Mouse (Mus musculus) MEL (cell line): ENCODE measurements around the gene Emsy. TPM values are rescaled to one million over a fixed set of nuclear protein-coding genes. Genes with fewer than 3 reads are reported as not detected.

Experiments
- DNase-seq: peaks from one replicate; pipeline ENCODE4 v3.0.0; 2011; ENCODE audit warnings: low read depth, low spot score
- H3K27ac ChIP-seq: 2 replicates; pipeline ENCODE4 v1.5.1; 2012; ENCODE audit warnings: low read depth, mild to moderate bottlenecking, control low read depth, low read length, moderate library complexity; ENCODE audit not compliant: control insufficient read depth
- H3K27me3 ChIP-seq, 2 experiments: fragments of 150-350 bp in 1 of 2; sonication (generic) in 1 of 2; 2 replicates each; pipeline ENCODE4 v1.6.1; 2012; ENCODE audit warnings: low read length in 2 of 2, mild to moderate bottlenecking in 2 of 2, improper control_type of control experiment in 1 of 2, moderate library complexity in 1 of 2; ENCODE audit not compliant: insufficient read depth in 2 of 2, control insufficient read depth in 1 of 2
- H3K36me3 ChIP-seq, 2 experiments: 2 replicates each; pipeline ENCODE4 v1.6.1; 2012 to 2014; ENCODE audit warnings: low read length in 2 of 2, improper control_type of control experiment in 1 of 2, inconsistent platforms in 1 of 2, mild to moderate bottlenecking in 1 of 2; ENCODE audit not compliant: insufficient read depth in 2 of 2, control insufficient read depth in 1 of 2
- H3K4me1 ChIP-seq, 2 experiments: fragments of 150-350 bp in 1 of 2; sonication (generic) in 1 of 2; 2 replicates each; pipeline ENCODE4 v1.6.1; 2012; ENCODE audit warnings: low read length in 2 of 2, improper control_type of control experiment in 1 of 2, mild to moderate bottlenecking in 1 of 2; ENCODE audit not compliant: insufficient read depth in 2 of 2, control insufficient read depth in 1 of 2
- H3K4me3 ChIP-seq, 2 experiments: fragments of 150-350 bp in 1 of 2; sonication (generic) in 1 of 2; 2 replicates each; pipeline ENCODE4 v1.5.1; 2012; ENCODE audit warnings: low read depth in 2 of 2, low read length in 2 of 2, mild to moderate bottlenecking in 2 of 2, moderate library complexity in 2 of 2, control low read depth in 1 of 2, improper control_type of control experiment in 1 of 2; ENCODE audit not compliant: control insufficient read depth in 1 of 2, insufficient read depth in 1 of 2
- H3K79me2 ChIP-seq: 2 replicates; pipeline ENCODE4 v1.6.1; 2012; ENCODE audit warnings: mild to moderate bottlenecking, low read length, moderate library complexity; ENCODE audit not compliant: control insufficient read depth, poor library complexity, insufficient read depth
- H3K9ac ChIP-seq: 2 replicates; pipeline ENCODE4 v1.6.1; 2012; ENCODE audit warnings: low read depth, mild to moderate bottlenecking, control low read depth, low read length, moderate library complexity; ENCODE audit not compliant: control insufficient read depth, poor library complexity, severe bottlenecking
- H3K9me3 ChIP-seq: fragments of 150-350 bp; sonication (generic); replicated peaks from 2 replicates; pipeline ENCODE4 v1.6.1; 2012; ENCODE audit warnings: mild to moderate bottlenecking, low read length, improper control_type of control experiment, moderate library complexity; ENCODE audit not compliant: insufficient read depth
- BHLHE40 ChIP-seq: IDR thresholded peaks from 2 replicates; pipeline ENCODE4 v1.6.1; 2012; ENCODE audit warnings: low read depth, mild to moderate bottlenecking, inconsistent platforms, low read length, improper control_type of control experiment, borderline replicate concordance
- CHD1 ChIP-seq: IDR thresholded peaks from 2 replicates; pipeline ENCODE4 v1.6.1; 2012; ENCODE audit warnings: low read depth, mild to moderate bottlenecking, inconsistent platforms, low read length, improper control_type of control experiment
- CHD2 ChIP-seq: IDR thresholded peaks from 2 replicates; pipeline ENCODE4 v1.6.1; 2011; ENCODE audit warnings: low read length, improper control_type of control experiment
- E2F4 ChIP-seq: IDR thresholded peaks from 2 replicates; pipeline ENCODE4 v1.6.1; 2011; ENCODE audit warnings: low read depth, low read length, improper control_type of control experiment, borderline replicate concordance
- ETS1 ChIP-seq: IDR thresholded peaks from 2 replicates; pipeline ENCODE4 v1.6.1; 2012; ENCODE audit warnings: low read depth, mild to moderate bottlenecking, inconsistent platforms, low read length, improper control_type of control experiment, moderate library complexity
- GABPA ChIP-seq: IDR thresholded peaks from 2 replicates; pipeline ENCODE4 v1.6.1; 2012; ENCODE audit warnings: low read depth, mild to moderate bottlenecking, inconsistent platforms, low read length, improper control_type of control experiment, moderate library complexity
- GATA1 ChIP-seq: IDR thresholded peaks from 2 replicates; pipeline ENCODE4 v1.6.1; 2011; ENCODE audit warnings: low read depth, low read length, improper control_type of control experiment
- HCFC1 ChIP-seq: IDR thresholded peaks from 2 replicates; pipeline ENCODE4 v1.6.1; 2012; ENCODE audit warnings: low read depth, mild to moderate bottlenecking, inconsistent platforms, low read length, improper control_type of control experiment, moderate library complexity
- JUND ChIP-seq: IDR thresholded peaks from 2 replicates; pipeline ENCODE4 v1.6.1; 2011; ENCODE audit warnings: low read depth, mild to moderate bottlenecking, improper control_type of control experiment, low read length
- MAX ChIP-seq: IDR thresholded peaks from 2 replicates; pipeline ENCODE4 v1.6.1; 2011; ENCODE audit warnings: low read length, improper control_type of control experiment
- MAZ ChIP-seq: IDR thresholded peaks from 2 replicates; pipeline ENCODE4 v1.6.1; 2012; ENCODE audit warnings: low read depth, mild to moderate bottlenecking, inconsistent platforms, low read length, improper control_type of control experiment
- MEF2A ChIP-seq: IDR thresholded peaks from 2 replicates; pipeline ENCODE4 v1.6.1; 2014; ENCODE audit warnings: low read depth, mild to moderate bottlenecking, inconsistent platforms, low read length, improper control_type of control experiment; ENCODE audit not compliant: poor library complexity, insufficient replicate concordance, severe bottlenecking; ENCODE audit errors: extremely low read depth
- MYB ChIP-seq: IDR thresholded peaks from 2 replicates; pipeline ENCODE4 v1.6.1; 2011; ENCODE audit warnings: mild to moderate bottlenecking, low read depth, low read length, improper control_type of control experiment
- MYC ChIP-seq: IDR thresholded peaks from 2 replicates; pipeline ENCODE4 v1.6.1; 2011; ENCODE audit warnings: low read depth, mild to moderate bottlenecking, low read length, improper control_type of control experiment, moderate library complexity
- POLR2AphosphoS2 ChIP-seq: IDR thresholded peaks from 2 replicates; pipeline ENCODE4 v1.6.1; 2011; ENCODE audit warnings: low read length, improper control_type of control experiment
- RAD21 ChIP-seq: IDR thresholded peaks from 2 replicates; pipeline ENCODE4 v1.6.1; 2011; ENCODE audit warnings: mild to moderate bottlenecking, low read depth, low read length, improper control_type of control experiment
- RCOR1 ChIP-seq: IDR thresholded peaks from 2 replicates; pipeline ENCODE4 v1.6.1; 2012; ENCODE audit warnings: low read depth, mild to moderate bottlenecking, inconsistent platforms, low read length, improper control_type of control experiment
- SIN3A ChIP-seq: IDR thresholded peaks from 2 replicates; pipeline ENCODE4 v1.6.1; 2012; ENCODE audit warnings: low read length, improper control_type of control experiment, inconsistent platforms
- SMC3 ChIP-seq: IDR thresholded peaks from 2 replicates; pipeline ENCODE4 v1.6.1; 2011; ENCODE audit warnings: low read depth, low read length, improper control_type of control experiment
- TAL1 ChIP-seq: IDR thresholded peaks from 2 replicates; pipeline ENCODE4 v1.6.1; 2012; ENCODE audit warnings: mild to moderate bottlenecking, inconsistent platforms, low read length, moderate library complexity, mixed read lengths
- TBP ChIP-seq: IDR thresholded peaks from 2 replicates; pipeline ENCODE4 v1.8.0; 2011; ENCODE audit warnings: low read depth, low read length, improper control_type of control experiment
- TCF12 ChIP-seq: IDR thresholded peaks from 2 replicates; pipeline ENCODE4 v1.6.1; 2014; ENCODE audit warnings: low read depth, mild to moderate bottlenecking, inconsistent platforms, low read length, improper control_type of control experiment, moderate library complexity
- UBTF ChIP-seq: IDR thresholded peaks from 2 replicates; pipeline ENCODE4 v1.6.1; 2012; ENCODE audit warnings: low read depth, mild to moderate bottlenecking, inconsistent platforms, low read length, improper control_type of control experiment, moderate library complexity, borderline replicate concordance; ENCODE audit not compliant: insufficient read depth
- USF2 ChIP-seq, 2 experiments: IDR thresholded peaks; 2 replicates each; pipeline ENCODE4 v1.6.1; 2011 to 2012; ENCODE audit warnings: improper control_type of control experiment in 2 of 2, low read length in 2 of 2, borderline replicate concordance in 1 of 2, inconsistent platforms in 1 of 2, low read depth in 1 of 2, mild to moderate bottlenecking in 1 of 2; ENCODE audit not compliant: insufficient read depth in 1 of 2
- ZC3H11A ChIP-seq: IDR thresholded peaks from 2 replicates; pipeline ENCODE4 v1.6.1; 2012; ENCODE audit warnings: low read depth, mild to moderate bottlenecking, inconsistent platforms, low read length, improper control_type of control experiment
- ZKSCAN1 ChIP-seq: IDR thresholded peaks from 2 replicates; pipeline ENCODE4 v1.6.1; 2012; ENCODE audit warnings: low read depth, mild to moderate bottlenecking, inconsistent platforms, low read length, improper control_type of control experiment, moderate library complexity
- polyA plus RNA-seq, 2 experiments: library from polyadenylated mRNA; stranded (reverse) in 1 of 2; unstranded in 1 of 2; fragments of >175 nt in 1 of 2; fragments of >200 nt in 1 of 2; gene quantifications; 2 replicates each; pipeline versions ENCODE4 v1.2.1 to v1.2.4; 2012; ENCODE audit warnings: low replicate concordance in 2 of 2, low read depth in 1 of 2; ENCODE audit not compliant: insufficient read length in 2 of 2, insufficient read depth in 1 of 2, missing spikeins in 1 of 2
- total RNA-seq: library from RNA; depleted of rRNA; stranded (reverse); fragments of 300-350 nt; gene quantifications from 2 replicates; pipeline ENCODE4 v1.2.3, GENCODE M21; 2012

Gene Emsy
- total and polyA plus RNA-seq, 3 experiments = 10.2 to 24.1 TPM; not detected in 1

DNA sequence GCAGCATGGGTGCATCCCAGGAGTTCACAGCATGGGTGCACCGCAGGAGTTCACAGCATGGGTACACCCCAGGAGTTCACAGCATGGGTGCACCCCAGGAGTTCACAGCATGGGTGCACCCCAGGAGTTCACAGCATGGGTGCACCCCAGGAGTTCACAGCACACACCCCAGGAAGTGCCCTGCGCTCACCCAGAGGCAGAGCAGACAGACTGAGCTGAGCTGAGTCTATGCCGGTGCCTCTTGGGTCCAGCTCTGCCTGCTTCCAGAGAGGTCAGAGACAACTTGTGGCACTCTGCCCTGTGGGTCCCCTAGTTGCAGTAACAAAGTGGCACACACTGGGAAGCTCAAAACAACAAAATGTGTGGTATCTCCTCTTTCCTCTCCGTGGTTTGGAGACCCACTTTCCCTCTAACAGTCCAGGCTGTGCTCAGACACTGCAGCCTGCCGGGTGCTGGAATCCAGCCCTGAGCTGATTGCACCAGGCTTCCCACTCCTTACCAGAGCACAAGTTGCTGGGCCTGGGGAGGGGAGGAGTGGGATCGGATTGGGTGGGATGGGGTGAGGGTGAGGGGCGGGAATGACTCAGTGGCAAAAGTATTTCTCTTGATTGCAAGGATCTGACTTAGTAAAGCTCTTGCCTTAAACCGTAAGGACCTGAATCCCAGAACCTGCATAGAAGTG lies 85.6 kb downstream of the Emsy start:
- H3K4me3 ChIP-seq = no peak overlapping the region
- no peak for DNase-seq
- H3K79me2 ChIP-seq = no peaks in the 10 kb centered on the region
- H3K27ac ChIP-seq = no peak overlapping the region
- H3K4me1 ChIP-seq = no peaks in the 10 kb centered on the region
- H3K9me3 ChIP-seq = no peaks in the 10 kb centered on the region
- no peak overlapping the region for H3K9ac ChIP-seq
- peaks cover 0 to 3% of the 10 kb centered on the region in 2 experiments; a peak in 3 of 4 replicates for H3K27me3 ChIP-seq
- no peaks in the 10 kb centered on the region for H3K36me3 ChIP-seq
- TF ChIP-seq E2F4 = no peak
- no peak for TF ChIP-seq HCFC1
- TF ChIP-seq RCOR1 = no peak
- TF ChIP-seq UBTF = no peak
- TF ChIP-seq SMC3 = no peak
- no peak for TF ChIP-seq ZC3H11A
- TF ChIP-seq ZKSCAN1 = no peak
- no peak for TF ChIP-seq ETS1
- no peak for TF ChIP-seq TCF12
- TF ChIP-seq TAL1 = no peak
- TF ChIP-seq MYB = no peak
- TF ChIP-seq MAZ = no peak
- TF ChIP-seq CHD2 = no peak
- TF ChIP-seq SIN3A = no peak
- no peak for TF ChIP-seq MEF2A

DNA sequence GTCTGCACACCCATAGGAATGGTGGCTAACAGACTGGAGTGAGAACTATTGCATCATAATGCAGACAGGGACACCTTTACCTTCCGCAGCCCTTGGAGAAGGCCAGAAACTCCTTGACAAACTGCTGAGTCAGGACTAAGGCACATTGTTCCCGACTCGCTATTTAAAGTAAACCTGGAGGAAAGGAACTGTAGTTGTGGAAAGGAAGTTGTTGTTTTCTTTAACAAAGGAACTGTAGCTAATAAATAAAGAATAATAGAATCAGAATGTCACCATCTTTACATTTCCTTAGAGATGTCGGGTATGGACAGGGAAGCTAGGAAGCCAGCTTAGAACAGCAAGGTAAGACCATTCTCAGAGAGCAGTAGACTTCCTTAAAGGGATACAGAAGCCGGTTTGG lies 89.5 kb downstream of the Emsy start:
- Histone ChIP-seq H3K27me3 (no peaks in the 10 kb centered on the region; a peak in 2 of 4 replicates), H3K9me3 (no peaks in the 10 kb centered on the region), H3K36me3 (no peaks in the 10 kb centered on the region), H3K27ac (no peak overlapping the region), H3K79me2 (no peaks in the 10 kb centered on the region), H3K9ac (no peak overlapping the region), H3K4me1 (no peaks in the 10 kb centered on the region), H3K4me3 (no peak overlapping the region)
- no peak for DNase-seq
- TF ChIP-seq HCFC1 (no peak), MAX (no peak), USF2 (IDR thresholded peaks at IDR 0.05; ENCODE audit: borderline replicate concordance in 1 of 2, insufficient read depth in 1 of 2, low read depth in 1 of 2, low read length in 2 of 2) (no peak), ZKSCAN1 (no peak), RAD21 (no peak), CHD1 (no peak), GABPA (no peak), MYC (no peak), GATA1 (no peak), JUND (no peak), ETS1 (no peak), BHLHE40 (no peak), MYB (no peak), CHD2 (no peak), POLR2AphosphoS2 (no peak), TBP (no peak)
